Mouse (Mus musculus) ES-Bruce4 (cell line): Measurements from ENCODE around the gene Dmrtc1a.

Experiments
- CTCF ChIP-seq: IDR thresholded peaks from one replicate; pipeline ENCODE4 v1.8.1; 2011; ENCODE audit warnings: low read depth, low read length
- POLR2A ChIP-seq: IDR thresholded peaks from one replicate; pipeline ENCODE4 v1.8.1; 2011; ENCODE audit warnings: low read length; ENCODE audit not compliant: insufficient read depth

GRCm38 (mm10) chrX:102932992-102933570 is 24.6 kb upstream of the Dmrtc1a start:
- TF ChIP-seq CTCF (no peak), POLR2A (no peak)
